Mouse (Mus musculus): Measurements from ENCODE around the gene Plekho1.
"Not testable (repeated sequence)": the region's sequence is repeated elsewhere in the genome, so short reads cannot be mapped to it uniquely, and the experiment has no call there.

DNA sequence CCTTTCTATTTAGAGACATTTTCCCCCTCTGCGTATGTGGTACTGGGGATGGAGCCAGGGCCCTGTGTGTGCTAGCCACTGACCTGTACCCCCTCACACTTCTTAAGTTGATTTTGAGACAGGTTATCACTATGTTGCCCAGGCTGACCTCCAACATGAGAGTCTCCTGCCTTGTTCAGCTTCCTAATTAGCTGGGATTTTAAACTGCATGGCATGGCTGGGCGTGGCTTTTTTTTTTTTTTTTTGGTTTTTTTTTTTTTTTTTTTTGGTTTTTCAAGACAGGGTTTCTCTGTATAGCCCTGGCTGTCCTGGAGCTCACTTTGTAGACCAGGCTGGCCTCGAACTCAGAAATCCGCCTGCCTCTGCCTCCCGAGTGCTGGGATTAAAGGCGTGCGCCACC lies 18.2 kb downstream of the Plekho1 start:
- TF ChIP-seq EP300 (optimal IDR thresholded peaks at IDR 0.05); CTCF (IDR thresholded peaks at IDR 0.05; ENCODE audit: low read depth): not testable (repeated sequence)
